Mouse (Mus musculus) midbrain, embryonic 16.5 days (tissue): ENCODE data around the gene Chtop. TPM values are rescaled to one million over a fixed set of nuclear protein-coding genes. Genes with fewer than 3 reads are reported as not detected.

ENCODE experiments used
- ATAC-seq: fragments of 200-750 bp; cut with Nextera tagmentation; 2 replicates; pipeline ENCODE4 v1.8.0; 2017; ENCODE audit warnings: moderate TSS enrichment
- H3K27ac ChIP-seq: fragments of 300-500 bp; sonication (generic); 2 replicates; pipeline ENCODE4 v1.5.1; 2014; ENCODE audit warnings: mild to moderate bottlenecking, low read length, mixed read lengths
- H3K27me3 ChIP-seq: fragments of 300-500 bp; sonication (generic); 2 replicates; pipeline ENCODE4 v1.6.1; 2014; ENCODE audit warnings: low read depth, low read length, mixed read lengths; ENCODE audit not compliant: control insufficient read depth, insufficient read depth
- H3K36me3 ChIP-seq: fragments of 300-500 bp; sonication (generic); 2 replicates; pipeline ENCODE4 v1.6.1; 2014; ENCODE audit warnings: mild to moderate bottlenecking, low read length, moderate library complexity, mixed read lengths; ENCODE audit not compliant: control insufficient read depth, insufficient read depth
- H3K4me1 ChIP-seq: fragments of 300-500 bp; sonication (generic); 2 replicates; pipeline ENCODE4 v1.6.1; 2014; ENCODE audit warnings: mild to moderate bottlenecking, low read length, mixed read lengths; ENCODE audit not compliant: control insufficient read depth, insufficient read depth
- H3K4me2 ChIP-seq: fragments of 300-500 bp; sonication (generic); 2 replicates; pipeline ENCODE4 v1.6.1; 2014; ENCODE audit warnings: mild to moderate bottlenecking, low read length, mixed read lengths
- H3K4me3 ChIP-seq: fragments of 300-500 bp; sonication (generic); 2 replicates; pipeline ENCODE4 v1.5.1; 2014; ENCODE audit warnings: low read depth, mild to moderate bottlenecking, low read length, moderate library complexity, mixed read lengths
- H3K9ac ChIP-seq: fragments of 300-500 bp; sonication (generic); 2 replicates; pipeline ENCODE4 v1.6.1; 2014; ENCODE audit warnings: low read depth, low read length, mixed read lengths
- H3K9me3 ChIP-seq: fragments of 300-500 bp; sonication (generic); replicated peaks from 2 replicates; pipeline ENCODE4 v1.6.1; 2014; ENCODE audit warnings: mild to moderate bottlenecking, low read length, mixed read lengths; ENCODE audit not compliant: control insufficient read depth, poor library complexity, severe bottlenecking
- WGBS: fragments of 180-500 bp; shearing (Covaris S2); extraction: QIAGEN DNeasy Blood & Tissue Kit; methylation state at CpG from one replicate; pipeline ENCODE4 v1.1.7; 2014; 5-methylcytosine and 5-hydroxymethylcytosine counted together
- polyA plus RNA-seq: library from polyadenylated mRNA; unstranded; fragments of >200 nt; fragmentation: Nextera tagmentation; extraction: Ambion mirVana; gene quantifications from 2 replicates; pipeline ENCODE4 v1.2.1, GENCODE M21; 2015

The Chtop gene
- 167 and 181 TPM in 2 replicates for polyA plus RNA-seq

DNA sequence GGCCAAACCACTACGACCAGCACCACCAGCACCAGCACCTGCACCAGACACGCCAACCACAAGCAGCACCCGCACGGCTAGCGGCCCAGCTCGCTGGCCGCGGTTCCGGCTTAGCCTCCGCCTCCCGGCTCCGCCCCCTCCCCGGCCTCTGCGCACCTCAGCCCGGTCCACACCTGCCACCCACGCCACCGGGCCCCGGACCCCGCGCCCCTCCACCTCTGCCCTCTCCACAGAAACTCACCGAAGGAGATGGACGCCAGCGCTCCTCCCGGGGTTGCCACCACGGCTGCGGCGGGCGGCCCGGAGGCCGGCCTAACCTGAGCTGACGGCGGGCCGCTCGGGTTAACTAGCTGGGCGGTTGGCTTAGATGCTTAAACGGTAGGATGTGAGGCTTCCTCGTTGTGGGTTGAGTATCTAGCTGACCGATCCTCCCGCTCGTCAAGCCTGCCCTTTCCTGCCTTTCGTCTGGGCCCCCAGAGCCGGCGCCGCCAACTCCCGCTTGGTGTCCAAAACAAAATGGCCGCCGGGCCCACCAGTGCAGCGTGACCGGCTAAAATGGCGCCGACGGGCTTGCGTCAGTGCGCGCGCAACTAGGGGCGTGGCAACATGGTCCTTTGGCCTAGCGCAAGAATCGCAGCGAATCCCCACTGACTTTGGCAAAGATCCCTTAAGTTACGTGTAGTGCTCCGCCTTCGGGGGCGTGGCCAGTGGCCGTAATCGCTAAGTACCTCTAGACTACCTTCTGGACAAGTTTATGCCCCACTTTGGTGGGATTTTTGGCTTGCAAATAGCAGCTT is at the start of gene Chtop:
Gene Chtop (minus strand): TSS at position 549 of the 797 bp plus-strand sequence.
- ATAC-seq, result peak; percentile 91
- Histone ChIP-seq H3K4me1 (peaks cover 20% of the 10 kb centered on the region), H3K27ac (peak within 1 kb of the TSS; percentile 98), H3K4me3 (peak within 1 kb of the TSS; percentile 98), H3K4me2 (peak within 1 kb of the TSS; percentile 75), H3K9ac (peak within 1 kb of the TSS; percentile 99), H3K9me3 (no peaks in the 10 kb centered on the region), H3K36me3 (peaks cover 9% of the 10 kb centered on the region; the same call in 1 of the 2 replicates), H3K27me3 (peaks cover 18% of the 10 kb centered on the region)
- under 1% methylated on average over 65 of the region's 66 CpGs for WGBS

- Histone ChIP-seq H3K4me3 (no peak overlapping the region), H3K27me3 (no peaks in the 10 kb centered on the region), H3K4me2 (no peak overlapping the region), H3K27ac (peak overlapping the region; percentile 56), H3K4me1 (no peaks in the 10 kb centered on the region), H3K9ac (no peak overlapping the region), H3K9me3 (no peaks in the 10 kb centered on the region), H3K36me3 (no peaks in the 10 kb centered on the region)
- 24% methylated on average over 5 of the region's 5 CpGs for WGBS
- ATAC-seq, result peak; percentile 89
Measured at GRCm38 (mm10) chr3:90555954-90556353, 46.7 kb upstream of the Chtop start.

DNA sequence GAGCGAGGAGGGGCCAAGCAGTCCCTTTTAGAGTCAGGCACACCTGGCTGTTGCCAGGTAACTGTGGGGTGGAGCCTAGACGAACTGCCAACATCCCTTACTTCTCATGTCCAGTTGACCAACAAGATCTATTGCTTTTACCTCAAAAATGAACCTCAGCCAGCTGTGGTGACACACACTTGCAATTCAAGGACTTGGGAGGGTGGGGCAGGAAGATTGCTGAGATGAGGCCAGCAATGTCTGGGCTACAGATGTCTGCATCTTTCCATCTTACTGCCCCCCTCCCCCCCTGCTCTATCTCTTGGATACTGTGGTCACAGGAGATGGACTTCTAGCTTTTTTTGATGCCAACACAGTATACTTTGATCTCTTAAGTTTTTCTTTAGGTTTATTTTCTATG is 42.9 kb upstream of the Chtop start:
- no peak overlapping the region for H3K27ac ChIP-seq

DNA sequence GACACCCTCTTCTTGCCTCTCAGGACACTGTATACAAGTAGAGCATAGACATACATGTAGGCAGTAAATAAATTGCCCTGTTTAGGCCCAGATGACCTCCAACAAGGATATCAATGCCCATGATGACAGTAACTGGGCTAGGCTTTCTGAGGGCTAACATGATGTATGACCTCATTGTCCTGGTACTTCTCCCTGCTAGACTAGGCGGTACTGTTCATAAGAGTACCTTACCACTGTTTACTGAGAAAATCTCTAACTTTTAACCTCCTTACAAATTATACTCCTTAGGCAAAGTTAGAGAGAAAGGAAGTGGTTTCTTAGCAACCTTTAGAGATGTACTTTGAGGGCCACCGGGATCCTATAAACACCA is 41.1 kb upstream of the Chtop start:
- no peaks in the 10 kb centered on the region for H3K36me3 ChIP-seq
- H3K27ac ChIP-seq, result no peak overlapping the region
- H3K27me3 ChIP-seq, result no peaks in the 10 kb centered on the region
- H3K4me1 ChIP-seq, result no peaks in the 10 kb centered on the region
- 98% methylated on average over 2 of the region's 2 CpGs for WGBS
- ATAC-seq, result no peak
- no peak overlapping the region for H3K4me3 ChIP-seq
- H3K4me2 ChIP-seq, result no peak overlapping the region
- no peaks in the 10 kb centered on the region for H3K9me3 ChIP-seq
- H3K9ac ChIP-seq, result no peak overlapping the region

More for the DNA sequence above, 42.9 kb upstream of the Chtop start:
- Histone ChIP-seq H3K36me3 (no peaks in the 10 kb centered on the region), H3K4me1 (no peaks in the 10 kb centered on the region), H3K4me3 (no peak overlapping the region), H3K4me2 (no peak overlapping the region), H3K9ac (no peak overlapping the region), H3K27me3 (no peaks in the 10 kb centered on the region), H3K9me3 (no peaks in the 10 kb centered on the region)
- WGBS, result 79% methylated on average over 2 of the region's 2 CpGs
- no peak for ATAC-seq

- no peak overlapping the region for H3K9ac ChIP-seq
Measured at GRCm38 (mm10) chr3:90549676-90550420, 40.5 kb upstream of the Chtop start.

GRCm38 (mm10) chr3:90540904-90541303 is 31.6 kb upstream of the Chtop start:
- 0 out of 2 replicates have a peak, but pooled peaks cover 3% of the 10 kb centered on the region for H3K4me1 ChIP-seq
- peak; percentile 63; the same call in 1 of the 2 replicates for ATAC-seq
- H3K4me3 ChIP-seq, result no peak overlapping the region
- H3K9ac ChIP-seq, result no peak overlapping the region
- no peak overlapping the region for H3K4me2 ChIP-seq
- H3K36me3 ChIP-seq, result no peaks in the 10 kb centered on the region
- H3K27ac ChIP-seq, result no peak overlapping the region
- WGBS, result 14% methylated on average over 4 of the region's 4 CpGs
- no peaks in the 10 kb centered on the region for H3K27me3 ChIP-seq
- H3K9me3 ChIP-seq, result no peaks in the 10 kb centered on the region

More at GRCm38 (mm10) chr3:90549676-90550420, 40.5 kb upstream of the Chtop start:
- Histone ChIP-seq H3K4me2 (no peak overlapping the region), H3K4me3 (no peak overlapping the region), H3K27ac (no peak overlapping the region), H3K9me3 (no peaks in the 10 kb centered on the region), H3K4me1 (no peaks in the 10 kb centered on the region), H3K27me3 (no peaks in the 10 kb centered on the region), H3K36me3 (no peaks in the 10 kb centered on the region)
- WGBS, result 59% methylated on average over 5 of the region's 5 CpGs
- no peak for ATAC-seq

- Histone ChIP-seq H3K4me2 (no peak overlapping the region), H3K4me1 (0 out of 2 replicates have a peak, but pooled peaks cover 3% of the 10 kb centered on the region)
Measured at GRCm38 (mm10) chr3:90537905-90538296, 28.6 kb upstream of the Chtop start.

GRCm38 (mm10) chr3:90537141-90537904 is 28.0 kb upstream of the Chtop start, which contains the start of gene S100a16:
Gene S100a16 (plus strand): TSS chr3:90537254.
- Histone ChIP-seq H3K4me1 (0 out of 2 replicates have a peak, but pooled peaks cover 3% of the 10 kb centered on the region), H3K4me2 (no peak within 1 kb of the TSS), H3K36me3 (no peaks in the 10 kb centered on the region), H3K4me3 (no peak within 1 kb of the TSS), H3K9me3 (no peaks in the 10 kb centered on the region), H3K27me3 (no peaks in the 10 kb centered on the region), H3K27ac (no peak within 1 kb of the TSS), H3K9ac (no peak within 1 kb of the TSS)
- no peak for ATAC-seq
- 51% methylated on average over 10 of the region's 10 CpGs for WGBS

More at GRCm38 (mm10) chr3:90537905-90538296, 28.6 kb upstream of the Chtop start:
- H3K36me3 ChIP-seq, result no peaks in the 10 kb centered on the region
- WGBS, result 88% methylated on average over 5 of the region's 5 CpGs
- no peaks in the 10 kb centered on the region for H3K27me3 ChIP-seq
- no peak overlapping the region for H3K27ac ChIP-seq
- no peak overlapping the region for H3K4me3 ChIP-seq
- H3K9me3 ChIP-seq, result no peaks in the 10 kb centered on the region
- no peak overlapping the region for H3K9ac ChIP-seq
- no peak for ATAC-seq
